Mouse (Mus musculus): ENCODE measurements around the gene Prdx6b. TPM values are rescaled to one million over a fixed set of nuclear protein-coding genes. Genes with fewer than 3 reads are reported as not detected.
A peak's percentile ranks its signal among the peaks of the same experiment; 100 is the strongest.

The Prdx6b gene
- total RNA-seq, 2 experiments from 2014 or later, result not detected

DNA sequence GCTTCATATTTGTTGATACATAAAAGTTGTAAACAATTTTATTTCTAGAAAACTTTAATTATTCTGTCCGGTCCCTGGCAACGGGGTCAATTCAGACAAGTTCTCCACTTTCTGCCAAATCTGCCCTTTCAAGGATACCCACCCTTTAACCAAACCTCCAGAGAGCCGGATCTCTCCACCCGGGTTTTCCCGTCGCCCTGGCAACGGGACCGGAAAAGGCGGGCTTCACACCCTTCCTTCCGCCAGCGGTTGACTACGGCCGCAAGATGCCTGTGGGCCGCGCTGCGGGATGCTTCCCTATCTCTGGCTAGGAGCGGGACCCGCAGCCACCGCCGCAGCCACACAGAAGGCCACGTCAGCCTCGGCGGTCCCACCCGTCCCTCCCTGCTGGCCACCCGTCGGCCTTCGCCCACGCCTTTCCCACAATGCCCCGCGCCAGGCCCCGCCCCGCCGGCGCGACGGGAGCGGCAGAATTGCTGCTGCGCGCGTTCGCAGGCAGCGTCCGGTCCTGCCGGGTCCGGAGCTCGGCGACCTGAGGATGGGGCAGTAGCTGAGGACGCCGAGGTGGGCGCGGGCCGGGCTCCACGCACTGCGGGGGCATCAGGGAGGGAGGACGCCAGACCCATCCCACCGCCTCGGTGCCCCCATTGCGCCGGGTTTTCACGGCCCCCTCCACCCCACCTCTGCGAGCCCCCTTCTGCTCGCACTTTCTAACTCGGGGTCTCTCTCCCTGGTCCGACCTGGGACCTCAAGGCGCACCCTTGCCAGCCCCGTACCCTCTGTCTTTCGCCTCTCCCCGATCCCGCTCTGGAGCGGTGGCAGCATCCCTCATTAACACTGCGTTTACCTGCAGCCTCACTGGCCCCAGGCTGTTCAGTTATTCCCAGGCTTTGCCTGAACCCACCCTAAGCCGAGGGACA lies 23.2 kb downstream of the Prdx6b start, which contains the start of gene Dnajc10:
TSS of gene Dnajc10 (plus strand) at position 225 of the 920 bp plus-strand sequence.
- peak; percentile 80 for ATAC-seq (replicated peaks; ENCODE audit: low FRiP score, poor library complexity, severe bottlenecking)

DNA sequence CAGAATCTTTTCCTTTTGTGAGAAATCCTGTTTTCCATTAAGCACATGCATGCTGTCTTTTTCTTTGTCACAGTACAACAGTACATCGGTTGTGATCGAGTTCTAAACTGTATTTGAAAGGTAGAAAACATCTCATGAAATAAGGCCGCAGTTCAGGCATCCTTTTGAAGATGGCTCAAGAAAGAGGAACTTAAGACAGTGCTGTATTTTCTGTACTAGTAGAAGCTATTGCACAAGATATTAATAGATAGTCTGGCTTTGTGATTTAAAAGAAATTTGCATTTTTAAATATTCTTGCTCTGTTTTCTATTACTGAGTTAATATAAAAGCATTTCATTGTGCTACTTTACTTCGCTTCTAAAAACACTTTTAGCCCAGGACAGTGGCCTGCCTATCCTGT lies 30.6 kb downstream of the Prdx6b start:
- ATAC-seq (replicated peaks; ENCODE audit: low FRiP score, poor library complexity, severe bottlenecking), result no peak

- no peak for ATAC-seq (replicated peaks; ENCODE audit: low FRiP score, poor library complexity, severe bottlenecking)
Measured at GRCm38 (mm10) chr2:80325779-80326178, 33.5 kb downstream of the Prdx6b start.

GRCm38 (mm10) chr2:80327272-80327671 lies 35.0 kb downstream of the Prdx6b start:
- no peak for ATAC-seq (replicated peaks; ENCODE audit: low FRiP score, poor library complexity, severe bottlenecking)

DNA sequence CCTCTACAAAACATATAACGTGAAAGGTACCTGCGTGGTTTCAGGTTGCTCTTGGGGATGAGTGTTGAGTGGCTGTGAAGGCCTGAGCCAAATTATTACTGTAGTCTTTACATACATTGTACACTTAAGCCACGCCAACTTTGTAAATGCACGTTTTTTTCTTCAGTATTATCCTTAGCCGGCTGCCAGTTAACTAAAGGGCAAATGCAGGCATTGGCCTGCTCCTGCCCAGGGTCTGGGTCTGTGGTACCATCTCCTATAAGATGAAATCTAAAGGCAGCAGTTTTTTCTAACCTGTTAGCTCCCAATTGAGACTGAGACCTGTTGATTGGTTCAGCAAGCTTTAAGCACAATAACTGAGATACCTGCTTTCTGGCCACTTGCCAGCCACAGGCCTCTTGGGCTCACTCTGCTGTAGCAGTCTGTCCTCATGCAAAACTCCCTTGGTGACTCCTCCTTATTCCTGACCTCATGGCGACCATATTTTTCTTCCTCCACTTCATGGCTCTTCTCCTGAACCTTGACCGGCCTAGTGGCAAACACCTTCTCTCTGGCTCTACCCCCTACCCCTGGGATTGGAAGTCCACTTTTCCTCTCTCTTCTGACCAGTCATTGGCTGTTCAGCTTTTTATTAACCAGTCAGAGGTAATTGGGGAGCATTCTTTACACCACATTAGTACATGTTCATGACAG lies 36.8 kb downstream of the Prdx6b start:
- ATAC-seq (replicated peaks; ENCODE audit: low FRiP score, poor library complexity, severe bottlenecking), result no peak

DNA sequence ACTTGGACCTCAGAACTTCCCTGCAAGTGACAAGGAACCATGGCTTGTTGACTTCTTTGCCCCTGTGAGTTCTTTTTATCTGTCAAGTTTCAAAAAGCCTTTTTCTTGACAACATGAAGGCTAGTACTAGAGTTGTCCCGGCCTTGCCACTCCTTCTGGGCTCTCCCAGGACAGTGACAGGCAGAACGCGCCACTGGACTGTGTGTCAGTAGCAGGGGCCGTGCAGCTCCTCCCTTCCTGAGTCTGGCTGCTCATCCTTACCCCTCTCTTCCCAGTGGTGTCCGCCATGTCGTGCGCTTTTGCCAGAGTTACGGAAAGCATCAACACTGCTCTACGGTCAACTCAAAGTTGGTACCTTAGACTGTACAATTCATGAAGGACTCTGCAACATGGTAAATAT lies 48.3 kb downstream of the Prdx6b start:
- no peak for ATAC-seq (replicated peaks; ENCODE audit: low FRiP score, poor library complexity, severe bottlenecking)

Other genes with a start within 250 kb of the Prdx6b start
- not detected in 2 replicates for gene Pde1a, start 163.0 kb upstream of the Prdx6b start, total RNA-seq (2015; ENCODE audit: low replicate concordance)
- not detected in 2 replicates for gene Pde1a, start 163.0 kb upstream of the Prdx6b start, total RNA-seq (2017; ENCODE audit: low replicate concordance)
- gene Dnajc10, start 23.0 kb downstream of the Prdx6b start, total RNA-seq (2015; ENCODE audit: low replicate concordance), result 44.0 and 54.5 TPM in 2 replicates
- gene Dnajc10, start 23.0 kb downstream of the Prdx6b start, total RNA-seq (2017; ENCODE audit: low replicate concordance), result 60.6 and 110 TPM in 2 replicates
- not detected in 2 replicates for gene Frzb, start 155.2 kb downstream of the Prdx6b start, total RNA-seq (2015; ENCODE audit: low replicate concordance)
- gene Frzb, start 155.2 kb downstream of the Prdx6b start, total RNA-seq (2017; ENCODE audit: low replicate concordance), result not detected in 2 replicates